Mouse (Mus musculus) limb, embryonic 14.5 days (tissue): ENCODE results near the gene Cer1. TPM values are rescaled to one million over a fixed set of nuclear protein-coding genes. Genes with fewer than 3 reads are reported as not detected.

Experiments
- ATAC-seq: fragments of 200-750 bp; cut with Nextera tagmentation; 2 replicates; pipeline ENCODE4 v1.8.0; 2017; ENCODE audit warnings: low read depth, moderate number of reproducible peaks, moderate TSS enrichment; ENCODE audit not compliant: low FRiP score
- DNase-seq: peaks from one replicate; pipeline ENCODE4 v3.0.0-alpha.2; 2015; ENCODE audit warnings: low spot score
- H3K27ac ChIP-seq: fragments of 300-500 bp; sonication (generic); replicated peaks from 2 replicates; pipeline ENCODE4 v1.5.1; 2014; ENCODE audit warnings: low read depth, mild to moderate bottlenecking, low read length, moderate library complexity, mixed read lengths
- H3K27me3 ChIP-seq: fragments of 300-500 bp; sonication (generic); 2 replicates; pipeline ENCODE4 v1.6.1; 2014; ENCODE audit warnings: low read length, mixed read lengths; ENCODE audit not compliant: control insufficient read depth, insufficient read depth
- H3K36me3 ChIP-seq: fragments of 300-500 bp; sonication (generic); 2 replicates; pipeline ENCODE4 v1.6.1; 2014; ENCODE audit warnings: mild to moderate bottlenecking, low read length, moderate library complexity, mixed read lengths; ENCODE audit not compliant: control insufficient read depth, insufficient read depth
- H3K4me1 ChIP-seq: fragments of 300-500 bp; sonication (generic); 2 replicates; pipeline ENCODE4 v1.6.1; 2014; ENCODE audit warnings: antibody characterized with exemption, low read length, mixed read lengths; ENCODE audit not compliant: control insufficient read depth, insufficient read depth
- H3K4me2 ChIP-seq: fragments of 300-500 bp; sonication (generic); replicated peaks from 2 replicates; pipeline ENCODE4 v1.6.1; 2014; ENCODE audit warnings: low read depth, mild to moderate bottlenecking, low read length, moderate library complexity; ENCODE audit not compliant: severe bottlenecking
- H3K4me3 ChIP-seq: fragments of 300-500 bp; sonication (generic); replicated peaks from 2 replicates; pipeline ENCODE4 v1.5.1; 2014; ENCODE audit warnings: low read length
- H3K9ac ChIP-seq: fragments of 300-500 bp; sonication (generic); 2 replicates; pipeline ENCODE4 v1.6.1; 2014; ENCODE audit warnings: mild to moderate bottlenecking, low read depth, low read length, moderate library complexity; ENCODE audit not compliant: severe bottlenecking
- H3K9me3 ChIP-seq: fragments of 300-500 bp; sonication (generic); 2 replicates; pipeline ENCODE4 v1.6.1; 2016; ENCODE audit warnings: low read length; ENCODE audit not compliant: control insufficient read depth
- POLR2A ChIP-seq: fragments of 200-500 bp; IDR thresholded peaks from 2 replicates; pipeline ENCODE4 v1.8.0; 2012; ENCODE audit warnings: inconsistent platforms, mild to moderate bottlenecking, moderate library complexity, borderline replicate concordance; ENCODE audit not compliant: insufficient read depth, insufficient read length; ENCODE audit errors: extremely low read depth
- WGBS: fragments of 180-500 bp; shearing (Covaris S2); extraction: QIAGEN DNeasy Blood & Tissue Kit; methylation state at CpG from one replicate; pipeline ENCODE4 v1.1.7; 2014; 5-methylcytosine and 5-hydroxymethylcytosine counted together
- polyA plus RNA-seq, 2 experiments: library from polyadenylated mRNA; depleted of rRNA in 1 of 2; stranded (reverse) in 1 of 2; unstranded in 1 of 2; fragments of >200 nt; fragmentation: Nextera tagmentation in 1 of 2; extraction: Ambion mirVana in 1 of 2; gene quantifications; 2 replicates each; pipeline versions ENCODE4 v1.2.1 to v1.2.3; 2012 to 2014

Gene Cer1
- polyA plus RNA-seq (2012; rRNA removed) (0.69 and 0.70 TPM in 2 replicates), polyA plus RNA-seq (2014; fragmentation: Nextera tagmentation; extraction: Ambion mirVana) (0.55 and 0.80 TPM in 2 replicates)

- no peak within 1 kb of the TSS for H3K4me2 ChIP-seq
- ATAC-seq (no peak), DNase-seq (no peak)
- no peak within 1 kb of the TSS for H3K9ac ChIP-seq
- H3K36me3 ChIP-seq, result no peaks in the 10 kb centered on the region
- no peak for TF ChIP-seq POLR2A
- H3K4me1 ChIP-seq, result peaks cover 39% of the 10 kb centered on the region
- no peaks in the 10 kb centered on the region for H3K9me3 ChIP-seq
- H3K4me3 ChIP-seq, result no peak within 1 kb of the TSS
- 0 out of 2 replicates have a peak within 1 kb of the TSS, but pooled peaks have one; percentile 33 for H3K27ac ChIP-seq
- H3K27me3 ChIP-seq, result no peaks in the 10 kb centered on the region
- WGBS, result 54% methylated on average over 18 of the region's 19 CpGs
Observed at GRCm38 (mm10) chr4:82884636-82885534, at the start of gene Cer1. Gene Cer1 (minus strand): TSS chr4:82885148.

- Histone ChIP-seq H3K9ac (no peak overlapping the region), H3K4me3 (no peak overlapping the region; the same call in 1 of the 2 replicates), H3K36me3 (no peaks in the 10 kb centered on the region; the same call in 1 of the 2 replicates), H3K4me2 (peak overlapping the region; percentile 41; the same call in 1 of the 2 replicates), H3K4me1 (peaks cover 5% of the 10 kb centered on the region; the same call in 1 of the 2 replicates), H3K27me3 (no peaks in the 10 kb centered on the region), H3K9me3 (no peaks in the 10 kb centered on the region), H3K27ac (no peak overlapping the region)
- 11% methylated on average over 5 of the region's 5 CpGs for WGBS
- ATAC-seq, result peak; percentile 87
- TF ChIP-seq POLR2A, result no peak
- DNase-seq, result peak; percentile 68
Observed at GRCm38 (mm10) chr4:82934308-82934707, 49.4 kb upstream of the Cer1 start.

DNA sequence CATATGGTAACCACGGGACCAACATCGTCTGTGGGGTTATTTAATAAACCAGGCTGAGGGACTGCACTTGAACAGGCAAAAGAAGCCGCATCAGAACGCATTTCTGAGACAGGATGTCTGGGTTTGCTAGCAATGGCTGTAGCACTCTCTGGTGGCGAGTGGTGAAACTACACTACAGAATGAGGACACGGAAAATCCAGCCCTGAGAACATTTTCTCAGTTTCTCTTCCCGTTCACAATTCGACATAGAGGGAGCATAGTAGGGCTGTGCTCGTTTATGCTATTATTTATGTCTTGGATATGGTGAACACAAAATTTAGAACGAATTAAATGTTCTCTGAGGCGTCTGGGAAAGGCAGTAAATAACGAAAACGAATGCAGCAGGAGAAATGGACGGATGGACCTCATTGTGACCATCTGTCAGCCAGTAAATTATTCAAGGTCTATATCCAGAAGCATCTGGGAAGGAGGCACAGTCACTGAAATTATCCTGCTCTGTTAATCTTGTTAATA lies 48.8 kb upstream of the Cer1 start:
- Histone ChIP-seq H3K36me3 (no peaks in the 10 kb centered on the region; the same call in 1 of the 2 replicates), H3K27ac (no peak overlapping the region), H3K4me3 (peak overlapping the region; percentile 21), H3K4me1 (peaks cover 5% of the 10 kb centered on the region; the same call in 1 of the 2 replicates), H3K9me3 (no peaks in the 10 kb centered on the region), H3K27me3 (no peaks in the 10 kb centered on the region), H3K4me2 (peak overlapping the region; percentile 41), H3K9ac (0 out of 2 replicates have a peak overlapping the region, but pooled peaks have one; percentile 6)
- ATAC-seq, result peak; percentile 38; the same call in 1 of the 2 replicates
- whole genome bisulfite sequencing, result 12% methylated on average over 14 of the region's 14 CpGs
- TF ChIP-seq POLR2A, result no peak
- DNase-seq, result peak; percentile 88

- no peak overlapping the region for H3K4me2 ChIP-seq
- no peak overlapping the region for H3K4me3 ChIP-seq
- H3K27ac ChIP-seq, result no peak overlapping the region
- H3K9ac ChIP-seq, result no peak overlapping the region
- DNase-seq, result no peak
- 69% methylated on average over 5 of the region's 5 CpGs for WGBS
- ATAC-seq, result no peak
- no peaks in the 10 kb centered on the region for H3K27me3 ChIP-seq
- no peaks in the 10 kb centered on the region; the same call in 1 of the 2 replicates for H3K36me3 ChIP-seq
- no peaks in the 10 kb centered on the region for H3K9me3 ChIP-seq
- peaks cover 5% of the 10 kb centered on the region; the same call in 1 of the 2 replicates for H3K4me1 ChIP-seq
- TF ChIP-seq POLR2A, result no peak
Observed at GRCm38 (mm10) chr4:82930079-82930478, 45.1 kb upstream of the Cer1 start.

- H3K4me3 ChIP-seq, result no peak overlapping the region
- H3K27me3 ChIP-seq, result no peaks in the 10 kb centered on the region
- TF ChIP-seq POLR2A, result no peak
- 49% methylated on average over 4 of the region's 4 CpGs for WGBS
- H3K4me1 ChIP-seq, result peaks cover 11% of the 10 kb centered on the region
- no peaks in the 10 kb centered on the region for H3K9me3 ChIP-seq
- DNase-seq, result no peak
- no peak overlapping the region for H3K27ac ChIP-seq
- H3K4me2 ChIP-seq, result no peak overlapping the region
- H3K9ac ChIP-seq, result no peak overlapping the region
- H3K36me3 ChIP-seq, result no peaks in the 10 kb centered on the region
- ATAC-seq, result no peak
Observed at GRCm38 (mm10) chr4:82921962-82922361, 37.0 kb upstream of the Cer1 start.
